Mouse (Mus musculus): ENCODE results near the gene Pcgf2. TPM values are rescaled to one million over a fixed set of nuclear protein-coding genes. Genes with fewer than 3 reads are reported as not detected.
A peak's percentile ranks its signal among the peaks of the same experiment; 100 is the strongest.
"Not testable (repeated sequence)": the region's sequence is repeated elsewhere in the genome, so short reads cannot be mapped to it uniquely, and the experiment has no call there.

Pcgf2 gene
- total RNA-seq, 4 experiments from 2014 or later = 22.2 to 48.5 (median 32.1) TPM

- DNase-seq = no peak
Observed at GRCm38 (mm10) chr11:97668160-97668559, 32.1 kb downstream of the Pcgf2 start.

- DNase-seq = no peak
Observed at GRCm38 (mm10) chr11:97666794-97667193, 33.5 kb downstream of the Pcgf2 start.

GRCm38 (mm10) chr11:97666221-97666620, 34.1 kb downstream of the Pcgf2 start:
- DNase-seq = no peak

GRCm38 (mm10) chr11:97665431-97665830, 34.9 kb downstream of the Pcgf2 start:
- no peak for DNase-seq

GRCm38 (mm10) chr11:97664771-97665240, 35.5 kb downstream of the Pcgf2 start:
- no peak for DNase-seq

GRCm38 (mm10) chr11:97664339-97664665, 36.0 kb downstream of the Pcgf2 start:
- no peak for DNase-seq

- no peak for DNase-seq
Observed at GRCm38 (mm10) chr11:97663528-97664338, 36.6 kb downstream of the Pcgf2 start.

- DNase-seq = no peak
Observed at GRCm38 (mm10) chr11:97662893-97663527, 37.3 kb downstream of the Pcgf2 start, which contains the start of gene Mllt6. Gene Mllt6, plus strand, starts transcription at chr11:97663414.

GRCm38 (mm10) chr11:97662207-97662892, 37.9 kb downstream of the Pcgf2 start:
- DNase-seq = no peak

GRCm38 (mm10) chr11:97661648-97662133, 38.6 kb downstream of the Pcgf2 start:
- peak; percentile 80 for DNase-seq

- no peak for DNase-seq
Observed at GRCm38 (mm10) chr11:97660734-97661647, 39.3 kb downstream of the Pcgf2 start.

- no peak for DNase-seq
Observed at GRCm38 (mm10) chr11:97659990-97660714, 40.1 kb downstream of the Pcgf2 start.

GRCm38 (mm10) chr11:97659267-97659989, 40.9 kb downstream of the Pcgf2 start:
- DNase-seq = no peak

GRCm38 (mm10) chr11:97658751-97659266, 41.5 kb downstream of the Pcgf2 start:
- no peak for DNase-seq

GRCm38 (mm10) chr11:97657967-97658366, 42.3 kb downstream of the Pcgf2 start:
- DNase-seq = not testable (repeated sequence)

GRCm38 (mm10) chr11:97657184-97657945, 42.9 kb downstream of the Pcgf2 start:
- DNase-seq = no peak

- no peak for DNase-seq
Observed at GRCm38 (mm10) chr11:97656269-97656971, 43.9 kb downstream of the Pcgf2 start.

GRCm38 (mm10) chr11:97654210-97654609, 46.1 kb downstream of the Pcgf2 start:
- no peak for DNase-seq

- not testable (repeated sequence) for DNase-seq
Observed at GRCm38 (mm10) chr11:97653376-97653775, 46.9 kb downstream of the Pcgf2 start.
